Mouse (Mus musculus) right cerebral cortex, adult 2 months (tissue): ENCODE measurements around the gene Olfr1431.
"Not testable (repeated sequence)": the region's sequence is repeated elsewhere in the genome, so short reads cannot be mapped to it uniquely, and the experiment has no call there.

Source experiments
- DNase-seq, 2 experiments: peaks; one replicate each; pipeline ENCODE4 v3.0.0; 2021 to 2022; ENCODE audit warnings: low spot score in 2 of 2

Gene Olfr1431

DNA sequence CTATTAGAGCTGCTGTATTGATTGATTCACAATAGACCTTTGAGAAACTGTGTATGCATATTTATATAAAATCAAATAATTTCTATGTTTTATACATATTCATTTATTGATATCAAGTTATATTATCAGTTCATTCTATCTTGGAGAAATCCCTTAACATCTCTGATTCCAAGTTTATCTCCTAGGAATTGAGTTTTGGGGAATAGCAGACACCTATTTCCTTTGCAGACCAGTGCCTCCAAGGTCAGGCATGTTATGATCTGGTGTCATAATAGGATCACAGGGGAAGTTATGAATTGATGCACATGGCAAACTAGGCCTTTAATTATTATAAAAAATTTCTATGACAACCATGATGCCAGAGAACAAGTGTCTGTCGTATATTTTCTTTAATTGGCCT, at the start of gene Olfr1431:
Olfr1431 (plus strand) TSS at position 301 of the 400 bp plus-strand sequence.
- DNase-seq, result no peak

DNA sequence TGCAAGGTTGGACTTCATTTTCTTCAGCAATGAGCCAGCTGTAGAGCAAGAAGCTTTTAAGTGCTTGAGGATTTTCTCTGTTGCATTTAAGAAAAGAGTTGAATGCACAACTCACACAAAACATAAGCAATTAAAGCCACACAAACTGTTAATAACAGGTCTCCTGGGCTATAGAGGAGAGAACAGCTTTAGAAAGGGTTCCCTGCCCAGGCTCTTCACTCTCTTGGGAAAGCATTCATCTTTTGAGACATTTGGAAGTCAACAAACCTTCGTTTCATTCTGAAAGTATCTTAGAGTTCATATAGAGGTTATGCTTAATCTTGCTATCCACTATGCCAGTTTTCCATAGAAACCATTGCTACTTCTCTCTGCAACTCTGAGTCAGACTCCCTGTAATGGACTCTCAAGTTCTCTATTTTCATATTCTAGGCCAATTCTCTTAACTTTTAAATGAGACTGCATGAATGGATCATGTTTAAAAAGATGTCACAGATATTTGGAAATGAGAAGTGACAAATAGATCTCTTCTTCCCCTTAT, 30.3 kb upstream of the Olfr1431 start, which contains the start of gene Olfr1555-ps1:
Olfr1555-ps1 (minus strand) TSS at position 51 of the 538 bp plus-strand sequence.
- DNase-seq, result not testable (repeated sequence)

GRCm38 (mm10) chr19:12175431-12175830, 25.0 kb upstream of the Olfr1431 start:
- peak in 1 of 2 experiments; percentile 6 for DNase-seq

- not testable (repeated sequence) for DNase-seq
Measured at GRCm38 (mm10) chr19:12199076-12199475, 1.4 kb upstream of the Olfr1431 start.

- not testable (repeated sequence) for DNase-seq
Measured at GRCm38 (mm10) chr19:12232496-12232895, 32.1 kb downstream of the Olfr1431 start, which contains the start of gene Olfr1432. Gene Olfr1432, minus strand, starts transcription at chr19:12232596.

- DNase-seq, result no peak
Measured at GRCm38 (mm10) chr19:12241559-12241958, 41.1 kb downstream of the Olfr1431 start, which contains the start of gene Olfr262. Gene Olfr262, minus strand, starts transcription at chr19:12241659.

GRCm38 (mm10) chr19:12260732-12261131, 60.3 kb downstream of the Olfr1431 start, which contains the start of gene Olfr235:
Gene Olfr235, plus strand, starts transcription at chr19:12261032.
- no peak for DNase-seq
